Mouse (Mus musculus) adrenal gland, postnatal 4 days (tissue): ENCODE results near the gene Sh2d3c. TPM values are rescaled to one million over a fixed set of nuclear protein-coding genes. Genes with fewer than 3 reads are reported as not detected.
A peak's percentile ranks its signal among the peaks of the same experiment; 100 is the strongest.

Source experiments
- DNase-seq, 2 experiments: peaks; one replicate each; pipeline ENCODE4 v3.0.0; 2021 to 2022; ENCODE audit warnings: low spot score in 2 of 2, mixed read lengths in 2 of 2
- total RNA-seq, 2 experiments: library from RNA; stranded (reverse); gene quantifications; 2 replicates each; pipeline ENCODE4 v1.2.3; 2021

Gene Sh2d3c
- total RNA-seq, 2 experiments from 2014 or later, result 32.3 to 32.9 TPM

DNA sequence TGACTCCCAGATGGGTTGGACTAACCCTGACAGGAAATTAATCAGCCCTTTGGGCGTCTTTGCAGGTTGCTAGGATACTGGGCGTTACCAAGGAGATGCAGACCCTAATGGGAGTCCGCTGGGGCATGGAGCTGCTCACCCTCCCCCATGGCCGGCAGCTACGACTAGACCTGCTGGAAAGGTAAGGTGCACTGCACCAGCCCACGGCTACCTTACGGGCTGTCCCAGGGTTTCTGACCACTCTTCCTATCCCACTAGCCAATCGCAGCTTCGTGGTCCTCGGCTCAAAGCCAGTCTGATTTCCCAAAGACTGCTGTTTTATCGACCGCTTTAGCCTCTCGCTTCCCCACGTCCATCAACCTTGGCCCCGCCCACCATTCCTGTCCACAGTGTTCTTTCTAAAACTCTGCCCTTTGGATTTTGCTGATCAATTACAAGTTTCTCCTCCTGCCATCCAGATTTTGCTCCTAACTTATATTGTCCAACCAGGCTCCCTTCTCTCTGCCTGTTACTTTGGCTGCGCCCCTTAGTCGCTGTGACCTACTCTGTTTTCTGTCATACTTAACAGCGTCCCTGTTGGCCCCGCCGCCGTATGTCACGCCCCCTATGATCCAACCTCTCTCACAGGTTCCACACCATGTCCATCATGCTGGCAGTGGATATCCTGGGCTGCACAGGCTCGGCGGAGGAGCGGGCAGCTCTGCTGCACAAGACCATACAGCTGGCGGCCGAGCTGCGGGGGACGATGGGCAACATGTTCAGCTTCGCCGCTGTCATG lies 30.2 kb downstream of the Sh2d3c start:
- peak; percentile 28 to 56 for DNase-seq

DNA sequence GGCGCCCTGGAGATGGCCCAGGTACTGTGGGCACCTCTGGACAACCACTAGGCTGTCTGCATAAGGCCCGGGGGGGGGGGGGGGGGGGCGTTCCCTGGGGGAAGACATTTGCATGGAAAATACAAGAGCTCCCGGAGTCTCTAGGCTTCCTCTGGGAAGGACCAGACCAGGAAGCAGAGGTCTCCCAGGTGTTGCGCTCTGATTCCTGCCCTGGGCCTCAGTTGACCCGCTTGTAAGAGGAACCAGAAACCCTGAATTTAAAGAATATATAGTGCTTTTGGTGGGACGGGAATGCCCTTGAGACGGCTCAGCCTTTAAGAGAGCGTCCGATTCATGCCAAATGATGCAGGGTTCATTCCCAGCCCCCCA lies 30.8 kb downstream of the Sh2d3c start:
- DNase-seq, result no peak

DNA sequence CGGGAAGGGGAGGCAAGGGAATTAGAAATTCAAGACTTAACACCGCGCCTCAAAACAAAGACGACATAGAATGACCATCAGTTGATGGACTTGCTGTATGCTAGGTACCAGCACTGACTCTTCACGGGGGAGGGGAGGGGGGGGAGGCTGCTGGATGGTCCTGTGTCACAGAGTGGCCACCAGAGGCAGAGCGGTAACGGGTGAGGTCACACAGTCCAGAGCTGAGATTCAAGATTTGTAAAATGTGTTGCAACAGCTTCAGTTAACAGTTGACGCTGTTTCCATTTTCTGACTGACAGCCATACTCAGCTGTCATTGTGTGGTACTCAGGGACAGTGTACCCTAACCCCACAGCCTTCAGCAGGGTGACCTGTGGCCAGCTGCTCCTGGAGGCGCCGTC lies 31.3 kb downstream of the Sh2d3c start:
- DNase-seq, result no peak

DNA sequence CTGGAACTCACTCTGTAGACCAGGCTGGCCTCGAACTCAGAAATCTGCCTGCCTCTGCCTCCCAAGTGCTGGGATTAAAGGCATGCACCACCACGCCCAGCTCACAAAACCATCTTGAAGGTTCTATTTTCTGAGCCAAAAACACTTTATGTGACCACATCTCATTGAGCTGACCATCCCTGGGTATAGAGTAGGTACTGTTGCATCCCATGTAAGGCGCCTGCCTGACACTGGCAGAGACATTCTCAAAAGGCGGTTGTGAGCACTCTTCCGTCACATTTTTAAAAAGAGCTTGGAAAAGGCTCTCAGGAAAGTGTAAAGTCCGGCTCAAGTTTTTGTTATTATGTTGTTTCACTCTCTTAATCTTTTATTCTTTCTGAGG lies 35.8 kb downstream of the Sh2d3c start:
- no peak for DNase-seq

DNA sequence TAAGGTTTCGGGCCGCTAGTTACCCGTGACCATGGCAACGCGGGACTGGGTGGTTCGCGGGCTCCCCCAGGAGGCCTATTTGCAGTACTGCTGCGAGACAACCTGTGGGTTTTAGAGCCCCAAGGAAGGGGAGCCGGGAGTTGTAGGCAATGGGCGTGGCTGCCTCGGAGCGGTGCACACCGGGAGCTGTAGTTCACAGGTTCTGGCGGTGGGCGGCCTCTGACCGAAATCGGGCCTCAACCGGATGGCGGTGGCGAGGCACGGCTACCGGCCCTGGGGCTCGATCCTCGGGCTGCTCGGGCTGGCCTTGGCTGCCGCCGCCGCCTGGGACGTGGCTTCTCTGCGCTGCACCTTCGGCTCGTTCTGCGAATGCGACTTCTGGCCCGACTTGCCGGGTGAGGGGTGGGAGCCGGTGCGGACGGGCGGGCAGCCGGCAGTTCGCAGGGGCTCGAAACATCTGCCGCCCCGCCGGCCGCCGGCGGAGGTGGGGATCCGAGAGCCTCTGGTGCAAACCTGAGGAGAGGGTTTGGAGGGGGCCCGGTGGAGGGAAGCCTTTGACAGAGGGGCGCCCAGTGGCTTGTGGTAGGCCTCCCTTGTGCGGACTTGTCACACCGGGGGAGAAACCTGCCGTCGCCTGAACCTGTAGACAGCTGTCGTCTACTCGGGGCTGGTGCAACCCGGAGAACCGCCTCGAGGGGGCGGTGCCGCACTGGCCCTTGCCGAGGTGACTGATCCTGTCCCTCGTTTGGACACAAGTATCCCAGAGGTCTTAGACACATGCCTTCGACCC lies 36.4 kb downstream of the Sh2d3c start, which contains the start of gene Tor2a:
TSS of gene Tor2a (plus strand) at position 179 of the 790 bp plus-strand sequence.
- DNase-seq, result peak; percentile 93 to 94

DNA sequence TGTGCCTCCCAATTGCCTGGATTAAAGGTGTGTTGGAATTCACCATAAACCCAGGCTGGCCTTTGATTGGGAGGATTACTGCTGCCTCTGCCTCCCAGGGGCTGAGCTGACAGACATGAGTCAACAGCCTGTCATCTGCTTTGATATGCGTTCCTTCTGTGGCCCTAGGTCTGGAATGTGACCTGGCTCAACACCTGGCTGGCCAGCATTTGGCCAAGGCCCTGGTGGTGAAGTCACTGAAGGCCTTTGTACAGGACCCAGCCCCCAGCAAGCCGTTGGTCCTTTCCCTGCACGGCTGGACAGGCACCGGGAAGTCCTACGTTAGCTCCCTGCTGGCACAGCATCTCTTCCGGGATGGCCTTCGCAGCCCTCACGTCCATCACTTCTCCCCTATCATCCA lies 37.6 kb downstream of the Sh2d3c start:
- no peak for DNase-seq

DNA sequence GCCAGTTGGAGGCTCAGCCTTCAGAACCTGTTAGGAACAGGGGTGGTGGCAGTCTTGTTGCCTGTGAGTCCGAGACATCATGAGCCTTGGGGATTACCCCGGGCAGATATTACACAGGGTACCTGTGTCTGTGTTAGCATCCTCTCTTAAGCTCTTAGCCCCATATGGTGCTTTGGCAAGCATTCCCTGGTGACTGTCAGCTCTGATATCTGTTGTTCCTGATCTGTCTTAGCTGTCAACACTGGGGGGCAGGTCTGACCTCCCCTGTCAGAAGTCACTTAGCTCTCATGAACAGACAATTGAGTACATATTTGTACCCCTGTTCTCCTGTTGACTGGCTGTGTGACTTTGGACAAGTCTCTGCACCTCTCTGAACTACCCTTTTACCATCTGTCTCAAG lies 38.1 kb downstream of the Sh2d3c start:
- no peak for DNase-seq

DNA sequence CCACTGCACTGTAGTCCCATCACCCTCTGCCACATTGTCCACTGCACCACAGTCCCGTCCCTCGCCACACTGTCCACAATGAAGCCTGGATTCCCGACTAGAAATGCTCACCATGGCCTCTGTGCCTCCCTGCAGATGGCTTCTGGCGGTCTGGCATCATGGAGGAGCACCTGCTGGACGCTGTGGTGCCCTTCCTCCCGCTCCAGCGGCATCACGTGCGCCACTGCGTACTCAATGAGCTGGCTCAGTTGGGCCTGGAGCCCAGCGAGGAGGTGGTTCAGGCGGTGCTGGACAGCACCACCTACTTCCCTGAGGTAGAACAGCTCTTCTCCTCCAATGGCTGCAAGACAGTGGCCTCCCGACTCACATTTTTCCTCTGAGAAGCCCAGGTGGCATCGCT lies 40.5 kb downstream of the Sh2d3c start:
- no peak for DNase-seq

DNA sequence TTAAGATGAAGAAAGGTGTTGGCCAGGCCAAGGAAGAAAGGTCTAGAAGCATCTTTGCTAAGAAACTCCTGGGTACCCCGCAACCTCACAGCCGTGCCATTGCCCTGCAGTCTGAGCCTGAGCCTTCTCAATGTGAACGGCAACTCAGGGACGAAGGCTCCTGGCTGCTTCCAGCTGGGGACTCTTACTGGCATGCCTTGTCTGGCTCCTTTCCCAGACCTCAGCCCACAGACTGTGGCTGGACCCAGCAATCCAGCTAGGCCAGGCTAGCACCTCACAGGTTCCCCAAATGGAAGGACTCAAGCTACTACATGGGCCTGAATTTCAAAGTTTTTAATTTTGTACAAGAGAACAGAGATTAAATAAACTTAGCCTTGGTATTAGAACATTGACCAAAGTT lies 41.0 kb downstream of the Sh2d3c start:
- no peak for DNase-seq

DNA sequence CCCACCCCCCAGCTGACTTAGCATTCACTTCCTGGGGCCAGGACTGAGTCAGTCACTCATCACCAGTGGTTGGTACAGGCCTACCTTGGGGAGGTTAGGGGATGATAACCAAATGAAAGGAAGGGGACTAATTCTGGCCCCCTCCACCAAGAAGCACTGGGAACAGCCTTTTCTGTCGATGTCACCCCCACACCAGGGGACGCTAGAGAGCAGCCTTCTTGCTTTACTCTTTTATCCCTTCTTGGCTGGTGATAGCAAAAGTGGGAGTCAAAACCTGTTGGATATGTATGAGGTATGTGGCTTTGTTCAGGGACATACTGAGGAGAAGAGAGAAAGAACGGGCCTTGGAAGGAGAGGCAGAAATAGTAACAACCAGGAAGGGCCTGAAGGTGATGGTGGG lies 42.5 kb downstream of the Sh2d3c start:
- no peak for DNase-seq

DNA sequence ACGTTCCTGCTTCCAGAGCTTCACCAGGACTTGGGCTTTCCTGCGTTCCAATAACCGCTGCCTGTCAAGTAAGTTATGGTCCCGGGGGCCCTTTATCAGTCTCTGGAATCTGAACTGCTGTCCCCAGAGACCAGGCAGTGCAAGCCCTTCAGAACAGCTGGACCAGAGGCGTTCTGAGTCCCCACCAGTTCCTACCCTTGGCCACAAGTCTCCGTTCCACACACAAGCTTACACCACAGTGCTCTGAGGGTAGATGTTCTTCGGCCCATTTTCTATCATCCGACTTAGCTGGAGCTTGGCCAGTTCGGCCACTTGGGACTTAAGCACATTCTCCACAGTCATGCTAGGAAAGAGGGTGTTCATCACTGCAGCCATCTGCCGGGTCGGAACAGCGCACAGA lies 46.4 kb downstream of the Sh2d3c start:
- DNase-seq, result no peak

DNA sequence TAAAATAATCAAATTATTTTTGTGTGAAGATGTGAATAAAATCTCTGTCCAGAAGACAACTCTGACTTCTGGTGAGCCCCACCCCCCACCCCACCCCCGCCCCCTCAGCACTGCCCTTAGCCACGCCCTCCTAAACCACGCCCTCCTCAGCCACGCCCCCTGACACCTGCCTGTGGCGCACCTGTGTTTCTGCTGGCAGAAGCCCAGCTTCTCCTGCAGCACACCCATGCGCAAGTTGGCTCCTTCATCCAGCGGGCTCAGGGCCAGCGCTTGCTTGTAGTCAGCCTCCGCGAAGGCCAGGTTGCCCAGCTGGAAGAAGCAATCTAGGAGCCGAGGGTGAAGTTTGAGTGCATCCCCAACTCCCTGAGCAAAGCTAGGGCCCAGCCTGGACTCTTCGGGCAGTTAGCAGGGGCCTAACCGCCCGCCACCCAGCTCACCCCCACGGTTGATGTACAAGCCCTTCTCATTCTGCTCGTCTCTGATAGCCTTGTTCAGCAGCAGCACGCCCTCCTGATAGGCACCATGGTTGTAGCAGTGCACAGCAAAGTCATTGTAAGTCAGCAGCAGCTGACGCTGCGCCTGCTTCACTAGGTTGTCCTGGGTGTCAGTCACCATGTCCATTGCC lies 47.9 kb downstream of the Sh2d3c start:
- no peak for DNase-seq

DNA sequence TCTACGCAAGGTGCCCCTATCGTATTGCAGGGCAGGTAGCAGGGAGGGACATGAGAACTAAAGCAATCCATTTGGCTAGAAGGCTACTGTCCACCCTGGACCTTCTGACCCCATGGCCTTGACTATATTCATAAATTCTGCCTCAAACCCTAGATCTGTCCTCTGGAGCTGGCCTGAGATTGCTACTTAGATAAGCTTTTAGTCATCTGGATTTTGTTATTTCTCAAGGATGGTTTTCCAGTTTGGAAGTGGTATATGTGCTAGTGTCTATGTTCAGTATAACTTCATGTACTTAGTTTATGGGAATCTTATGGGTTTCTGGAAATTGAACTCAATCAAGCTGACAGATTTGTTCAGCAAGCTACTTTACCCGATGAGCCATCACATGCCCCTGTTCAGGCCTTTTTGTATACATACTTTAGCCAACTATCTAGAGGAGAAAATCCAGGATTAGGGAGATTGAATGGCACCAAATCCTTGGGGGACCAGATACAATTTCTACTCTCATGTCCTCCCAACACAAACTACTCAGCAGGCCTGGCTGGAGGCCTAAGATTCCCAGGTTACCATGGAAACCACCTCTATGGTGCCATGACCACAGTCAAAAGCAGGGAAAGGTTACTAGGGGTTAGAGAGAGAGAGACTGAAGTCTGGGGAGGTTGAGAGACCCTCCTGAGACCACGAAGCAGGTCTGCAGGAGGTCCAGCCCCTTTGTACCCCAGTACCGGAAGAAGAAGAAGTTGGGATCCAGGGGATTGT lies 48.7 kb downstream of the Sh2d3c start:
- no peak for DNase-seq

DNA sequence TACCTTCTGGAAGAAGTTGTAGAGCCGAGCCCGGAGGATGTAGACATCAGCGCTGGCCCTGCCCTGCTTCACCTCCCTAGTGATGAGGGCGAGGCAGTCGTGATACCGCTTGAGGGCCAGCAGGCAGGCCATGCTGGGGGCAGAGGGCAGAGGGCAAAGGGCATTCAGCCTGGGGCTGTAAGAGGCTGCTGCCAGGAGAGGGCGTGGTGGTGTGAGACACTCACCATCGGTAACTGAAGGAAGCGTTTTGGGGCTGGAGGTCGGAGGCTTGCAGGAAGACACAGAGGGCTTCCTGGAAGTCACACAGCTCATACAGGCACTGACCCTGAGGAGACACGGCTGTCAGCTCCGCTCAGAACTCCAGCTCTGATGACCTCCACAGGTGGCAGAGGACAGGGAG lies 51.0 kb downstream of the Sh2d3c start:
- DNase-seq, result no peak

DNA sequence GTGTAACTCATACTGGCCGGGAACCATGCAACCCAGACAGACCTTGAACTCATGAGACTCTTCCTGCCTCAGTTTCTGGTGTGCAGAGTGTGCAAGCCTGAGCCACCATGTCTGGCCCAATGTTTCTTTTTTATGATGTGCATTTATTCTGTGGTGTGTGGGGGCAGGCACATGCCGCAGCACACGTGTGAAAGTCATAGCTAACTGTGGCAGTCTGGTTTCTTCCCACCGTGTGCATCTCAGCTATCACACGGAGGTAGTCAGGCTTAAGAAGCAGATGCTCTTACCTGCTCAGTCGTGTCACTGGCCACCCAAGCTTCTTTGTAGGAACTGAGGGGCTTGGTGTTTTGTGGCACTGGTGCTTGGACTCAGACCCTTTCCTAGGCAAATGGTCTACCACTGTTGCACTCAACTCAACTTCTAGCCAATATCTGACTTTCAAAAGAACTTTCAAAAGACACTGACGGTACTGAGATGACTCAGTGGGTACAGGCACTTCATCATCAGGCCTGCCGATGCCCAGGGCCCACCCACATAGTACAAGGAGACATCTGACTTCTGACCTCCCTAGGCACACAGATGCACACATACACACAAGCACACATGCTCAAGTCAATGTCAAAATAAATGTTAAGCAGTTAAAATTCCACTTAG lies 51.9 kb downstream of the Sh2d3c start:
- DNase-seq, result no peak

DNA sequence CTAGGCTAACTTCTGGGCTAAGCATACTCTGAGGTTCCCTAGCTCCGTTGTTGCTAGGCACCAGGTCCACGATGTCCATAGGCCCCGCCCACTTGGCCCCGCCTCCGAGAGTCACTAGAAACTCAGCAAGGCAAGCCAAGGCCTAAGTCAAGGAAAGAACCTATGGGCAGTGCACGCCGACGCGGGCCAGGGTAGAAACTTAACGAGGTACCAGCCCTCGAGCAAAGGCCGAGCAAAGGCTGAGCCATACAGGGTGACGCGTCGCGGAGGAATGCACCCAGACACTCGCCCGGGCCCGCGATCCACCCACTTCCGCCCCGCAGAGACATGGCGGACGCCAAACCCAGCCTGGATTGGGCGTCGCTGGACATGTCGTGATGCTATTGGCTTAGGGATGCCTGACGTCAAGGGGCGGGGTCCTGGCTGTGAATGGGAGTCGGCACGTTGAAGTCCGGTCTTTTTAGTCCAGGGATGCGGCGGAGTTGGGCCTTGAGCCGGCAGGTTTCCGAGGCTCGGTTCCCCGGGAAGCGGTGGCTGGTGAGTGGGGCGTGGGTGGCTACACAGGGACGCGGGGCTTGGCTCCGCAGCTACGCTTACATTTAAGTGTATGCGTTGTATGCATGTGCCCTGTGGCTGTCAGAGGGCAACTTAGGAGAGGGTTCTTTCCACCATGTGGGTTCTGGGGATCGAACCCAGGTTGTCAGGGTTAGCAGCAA lies 54.7 kb downstream of the Sh2d3c start, which contains the start of the genes Ttc16 and Ptrh1:
TSS of gene Ttc16 (minus strand) at position 275 of the 716 bp plus-strand sequence.
TSS of gene Ptrh1 (plus strand) at position 428 of the 716 bp plus-strand sequence.
- DNase-seq, result peak; percentile 95 to 97

DNA sequence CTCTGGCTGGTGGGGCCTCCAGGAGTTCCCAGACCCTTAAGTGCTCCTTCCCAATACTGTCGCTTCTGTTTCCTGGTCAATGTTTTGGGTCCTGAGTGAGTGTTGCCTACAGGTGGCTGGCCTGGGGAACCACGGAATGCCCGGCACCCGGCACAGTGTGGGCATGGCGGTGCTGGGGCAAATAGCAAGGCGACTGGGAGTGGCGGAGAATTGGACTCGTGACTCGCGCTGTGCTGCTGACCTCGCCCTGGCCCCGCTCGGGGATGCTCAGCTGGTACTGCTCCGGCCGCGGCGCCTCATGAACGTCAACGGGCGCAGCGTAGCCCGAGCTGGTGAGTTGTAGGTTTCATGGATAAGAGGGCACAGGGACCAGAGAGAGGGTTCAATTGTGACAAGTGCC lies 55.3 kb downstream of the Sh2d3c start:
- DNase-seq, result no peak

DNA sequence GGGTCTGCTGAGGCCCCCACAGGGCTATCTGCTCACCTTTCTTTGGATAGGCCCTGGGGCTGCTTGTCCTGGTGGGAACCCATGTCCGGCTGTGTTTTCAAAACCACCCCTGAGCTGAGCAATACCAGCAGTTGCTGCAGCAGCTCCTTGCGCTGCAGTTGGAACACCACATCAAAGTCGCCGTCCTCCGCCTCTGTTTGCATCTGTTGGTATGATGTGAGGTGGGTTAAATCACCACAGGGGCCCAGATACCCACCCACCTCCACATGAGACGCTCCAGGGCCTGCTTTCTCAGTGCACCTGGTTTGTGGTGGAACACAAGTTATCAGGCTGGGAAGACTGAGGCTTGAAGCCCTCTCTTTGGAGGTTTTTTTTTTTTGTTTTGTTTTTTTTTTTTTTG lies 57.2 kb downstream of the Sh2d3c start:
- no peak for DNase-seq

DNA sequence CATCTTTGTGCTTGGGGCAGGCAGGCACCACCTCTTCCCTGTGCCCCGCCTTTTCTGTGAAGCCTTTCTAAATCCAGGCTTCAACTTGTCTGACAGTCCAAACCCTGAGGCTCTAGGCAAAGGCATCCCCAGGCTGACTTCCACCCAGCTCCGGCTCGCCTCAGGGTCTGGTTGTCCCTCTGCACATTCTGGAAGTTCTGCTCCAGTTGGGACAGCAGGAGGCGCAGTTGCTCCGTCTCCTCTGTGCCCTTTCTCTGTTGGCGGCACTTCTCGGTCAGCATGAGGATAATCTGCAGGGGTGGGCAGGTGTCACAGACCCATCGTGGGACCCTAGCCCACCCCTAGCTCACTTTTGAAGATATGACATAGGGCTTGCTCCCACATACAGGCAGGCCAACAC lies 58.3 kb downstream of the Sh2d3c start:
- peak; percentile 24 to 49 for DNase-seq

DNA sequence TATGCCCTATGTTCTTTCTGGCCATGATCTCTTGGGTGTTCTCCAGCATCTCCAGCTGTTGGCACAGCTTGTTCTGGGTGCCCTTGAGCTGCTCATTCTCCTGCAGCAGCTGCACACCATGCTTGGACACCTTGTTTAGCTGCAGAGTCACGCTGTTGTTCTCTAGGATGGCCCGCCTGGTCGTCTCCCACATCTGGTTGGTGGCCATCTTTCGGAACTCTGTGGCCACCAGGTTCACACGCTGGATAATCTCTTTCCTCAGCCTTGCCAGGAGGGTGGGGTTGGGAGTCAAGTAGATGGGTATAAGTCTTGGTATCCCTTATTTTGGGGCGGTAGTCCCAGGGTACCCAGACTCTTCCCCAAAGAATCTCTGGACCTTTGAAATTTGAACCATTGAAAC lies 58.9 kb downstream of the Sh2d3c start:
- no peak for DNase-seq
